9 mouse cellular contexts compared by ENCODE assay signal in the genomic region with DNA sequence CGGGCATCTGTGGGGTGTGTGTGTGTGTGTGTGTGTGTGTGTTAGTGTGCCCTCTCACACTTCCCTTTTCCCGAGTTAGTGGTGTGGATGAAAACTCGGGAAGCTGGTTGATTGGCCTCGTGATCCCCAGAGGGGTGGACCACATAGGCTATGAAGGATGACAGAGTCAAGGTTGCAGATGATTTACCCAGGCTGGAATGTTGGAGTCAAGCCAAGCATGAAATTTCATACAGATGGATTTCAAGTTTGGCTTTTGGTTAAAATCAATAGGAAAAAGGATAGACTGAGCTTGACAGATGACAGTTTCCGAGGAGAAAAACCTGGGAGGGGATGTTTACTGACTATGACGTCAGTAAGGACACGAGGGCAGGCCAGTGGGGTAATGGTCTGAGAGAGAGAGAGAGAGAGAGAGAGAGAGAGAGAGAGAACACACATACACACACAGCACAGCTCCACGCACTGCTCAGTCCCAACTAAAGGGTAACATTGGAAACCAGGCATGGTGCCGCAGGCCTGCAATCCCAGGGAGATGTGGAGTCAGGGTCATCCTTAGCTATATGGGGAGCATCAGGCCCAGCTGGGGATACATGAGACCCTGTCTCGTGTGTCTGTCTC. TPM values are rescaled to one million over a fixed set of nuclear protein-coding genes. Genes with fewer than 3 reads are reported as not detected.
A peak's percentile ranks its signal among the peaks of the same experiment; 100 is the strongest.
DNase-seq lines count a peak whose midpoint lies in the region; ATAC-seq and TF ChIP-seq lines count a peak whose summit lies in the region.
"Had no signal": no experiment of that assay in that cellular context is flagged by ENCODE, and none has a peak within 500 bp of the region (broad histone marks: within the 10 kb centered on the region; RNA-seq: fewer than 3 reads in every experiment).

No protein-coding gene starts in this region.

- no peak for DNase-seq in gastrocnemius, adult 2 months
- no peak for DNase-seq in gastrocnemius, postnatal 14 days
- DNase-seq in lung, postnatal 0 days (ENCODE audit: low spot score): no peak
- no peak for DNase-seq in lung, postnatal 36 days
- DNase-seq in urinary bladder, postnatal 4 days (ENCODE audit: low spot score in 2 of 2): no peak
- DNase-seq in spleen, postnatal 4 days (ENCODE audit: low spot score in 2 of 2): no peak

- intact Hi-C loops in gastrocnemius, adult 2 months (cut with DNase I): no loop called here
- intact Hi-C loops in gastrocnemius, postnatal 14 days (cut with DNase I; ENCODE audit: low total_unique reads): no loop called here

- no peak overlapping the region for H3ac ChIP-seq in myocyte (ENCODE audit: control insufficient read depth, insufficient read length)

- WGBS in lung, postnatal 0 days: 25% methylated on average over 10 of the region's 10 CpGs
- 14% methylated on average over 9 of the region's 10 CpGs for WGBS in embryonic facial prominence, embryonic 13.5 days

- H3K36me3 ChIP-seq in lung, postnatal 0 days (ENCODE audit: insufficient read depth, low read length): no peaks in the 10 kb centered on the region
- peaks cover 12% of the 10 kb centered on the region for H3K36me3 ChIP-seq in embryonic facial prominence, embryonic 13.5 days
- peaks cover 38% of the 10 kb centered on the region for H3K36me3 ChIP-seq in myocyte (ENCODE audit: control insufficient read depth, insufficient read depth)

- H3K27me3 ChIP-seq in lung, postnatal 0 days (replicated peaks; ENCODE audit: insufficient read depth, low read length): no peaks in the 10 kb centered on the region
- no peaks in the 10 kb centered on the region for H3K27me3 ChIP-seq in embryonic facial prominence, embryonic 13.5 days
- no peaks in the 10 kb centered on the region for H3K27me3 ChIP-seq in myocyte (ENCODE audit: control insufficient read depth, insufficient read depth, insufficient read length)

- no peak for TF ChIP-seq EP300 in lung, postnatal 0 days (IDR thresholded peaks at IDR 0.05)

- peaks cover 46% of the 10 kb centered on the region for H3K79me2 ChIP-seq in myocyte (ENCODE audit: control insufficient read depth, insufficient read depth)

- H3K4me2 ChIP-seq in lung, postnatal 0 days (replicated peaks; ENCODE audit: low read depth, low read length): no peak overlapping the region
- H3K4me2 ChIP-seq in embryonic facial prominence, embryonic 13.5 days: no peak overlapping the region
- H3K4me2 ChIP-seq in myocyte (ENCODE audit: low read depth): no peak overlapping the region

- H3K27ac ChIP-seq in gastrocnemius, adult 2 months: peak overlapping the region; percentile 69
- H3K27ac ChIP-seq in lung, postnatal 0 days (ENCODE audit: low read length): no peak overlapping the region
- H3K27ac ChIP-seq in embryonic facial prominence, embryonic 13.5 days: peak overlapping the region; percentile 83
- H3K27ac ChIP-seq: liver, embryonic 14.5 days had no signal

- TF ChIP-seq POLR2A in myocyte (IDR thresholded peaks at IDR 0.05; ENCODE audit: insufficient read length, low read depth): no peak

- no peak overlapping the region for H3K9ac ChIP-seq in lung, postnatal 0 days (replicated peaks; ENCODE audit: low read depth)
- 0 out of 2 replicates have a peak overlapping the region, but pooled peaks have one; percentile 27 for H3K9ac ChIP-seq in embryonic facial prominence, embryonic 13.5 days
- H3K9ac ChIP-seq: liver, embryonic 14.5 days had no signal

- peak; percentile 49 for ATAC-seq in lung, postnatal 0 days
- ATAC-seq in embryonic facial prominence, embryonic 13.5 days (ENCODE audit: insufficient number of reproducible peaks, insufficient read depth, low FRiP score, low TSS enrichment, low read depth): no peak

- H3K4me3 ChIP-seq in gastrocnemius, adult 2 months: no peak overlapping the region
- no peak overlapping the region for H3K4me3 ChIP-seq in lung, postnatal 0 days (ENCODE audit: low read depth, low read length)
- H3K4me3 ChIP-seq in embryonic facial prominence, embryonic 13.5 days: no peak overlapping the region
- H3K4me3 ChIP-seq in myocyte: no peak overlapping the region

- H3K4me1 ChIP-seq in lung, postnatal 0 days (ENCODE audit: insufficient read depth, low read depth, low read length): no peaks in the 10 kb centered on the region
- peaks cover 12% of the 10 kb centered on the region for H3K4me1 ChIP-seq in embryonic facial prominence, embryonic 13.5 days

- TF ChIP-seq CTCF in gastrocnemius, adult 2 months (IDR thresholded peaks at IDR 0.05): no peak
- no peak for TF ChIP-seq CTCF in lung, postnatal 0 days (IDR thresholded peaks at IDR 0.05)

- no peaks in the 10 kb centered on the region for H3K9me3 ChIP-seq in lung, postnatal 0 days (ENCODE audit: low read length)
- H3K9me3 ChIP-seq in embryonic facial prominence, embryonic 13.5 days: no peaks in the 10 kb centered on the region

TF ChIP-seq in myocyte, 11 proteins besides CTCF, POLR2A, EP300 and RAD21:
- TF ChIP-seq MYOD1 (IDR thresholded peaks at IDR 0.05; ENCODE audit: control insufficient read depth in 1 of 3, insufficient read length in 2 of 3, low read depth in 2 of 3) (no peak), POLR2AphosphoS2 (IDR thresholded peaks at IDR 0.05; ENCODE audit: insufficient read length, low read depth) (peak; percentile 25)
TF ChIP-seq in myocyte: peak in this region for 1.

RNA-seq across cellular contexts. Expression of a gene that starts 12.4 kb away (rescaled TPM):
- 10 to 100 TPM; 15.7 to 17.4 TPM for total RNA-seq in gastrocnemius, adult 2 months (2021)
- total RNA-seq in gastrocnemius, postnatal 14 days (2021): 10 to 100 TPM; 32.9 to 48.2 TPM
- 20.1 and 22.3 TPM in 2 replicates for polyA plus RNA-seq in lung, postnatal 0 days (2015; fragmentation: Nextera tagmentation; extraction: Ambion mirVana)
- polyA plus RNA-seq in embryonic facial prominence, embryonic 13.5 days (2015; fragmentation: Nextera tagmentation; extraction: Ambion mirVana): 17.1 and 18.2 TPM in 2 replicates
- polyA plus RNA-seq in myocyte (2012; fragmentation: generic; extraction: Trizol): 40.6 TPM

RNA-seq across cellular contexts. Expression of a gene that starts 19.4 kb away (rescaled TPM):
- total RNA-seq in gastrocnemius, adult 2 months (2021): 100 to 1,000 TPM; 544 to 670 TPM
- total RNA-seq in gastrocnemius, postnatal 14 days (2021): 100 to 1,000 TPM; 832 to 884 TPM
- 728 and 824 TPM in 2 replicates for polyA plus RNA-seq in lung, postnatal 0 days (2015; fragmentation: Nextera tagmentation; extraction: Ambion mirVana)
- 1,049 and 1,157 TPM in 2 replicates for polyA plus RNA-seq in embryonic facial prominence, embryonic 13.5 days (2015; fragmentation: Nextera tagmentation; extraction: Ambion mirVana)
- polyA plus RNA-seq in myocyte (2012; fragmentation: generic; extraction: Trizol): 3,783 TPM

RNA-seq across cellular contexts. Expression of a gene that starts 39.5 kb away (rescaled TPM):
- total RNA-seq in gastrocnemius, adult 2 months (2021): under 1 TPM; 0.08 to 0.14 TPM
- total RNA-seq in gastrocnemius, postnatal 14 days (2021): under 1 TPM; 0.49 to 0.68 TPM
- 6.4 and 7.3 TPM in 2 replicates for polyA plus RNA-seq in lung, postnatal 0 days (2015; fragmentation: Nextera tagmentation; extraction: Ambion mirVana)
- 1.1 TPM in 2 replicates for polyA plus RNA-seq in embryonic facial prominence, embryonic 13.5 days (2015; fragmentation: Nextera tagmentation; extraction: Ambion mirVana)
- polyA plus RNA-seq in myocyte (2012; fragmentation: generic; extraction: Trizol): 1.00 TPM
